Mouse (Mus musculus): ENCODE data around the gene Fam192a.

The Fam192a gene

DNA sequence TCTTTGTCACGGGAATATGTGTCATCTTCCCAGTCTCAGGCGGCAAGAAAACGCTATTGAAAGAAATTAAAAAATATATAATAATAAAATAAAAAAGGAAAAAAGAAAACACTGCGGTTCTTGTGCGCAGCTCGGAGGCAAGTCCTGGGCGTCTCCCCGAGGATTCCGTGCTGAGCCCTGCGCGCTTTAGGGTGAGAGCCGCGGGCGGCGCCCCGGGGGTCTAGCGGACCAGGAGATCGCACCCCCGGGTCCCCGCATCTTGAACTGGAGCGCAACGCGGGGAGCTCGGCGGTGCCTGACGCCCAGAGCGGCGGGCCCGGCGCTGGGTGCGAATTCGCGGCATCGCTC is 69.3 kb downstream of the Fam192a start:
- DNase-seq (ENCODE audit: low spot score): no peak

DNA sequence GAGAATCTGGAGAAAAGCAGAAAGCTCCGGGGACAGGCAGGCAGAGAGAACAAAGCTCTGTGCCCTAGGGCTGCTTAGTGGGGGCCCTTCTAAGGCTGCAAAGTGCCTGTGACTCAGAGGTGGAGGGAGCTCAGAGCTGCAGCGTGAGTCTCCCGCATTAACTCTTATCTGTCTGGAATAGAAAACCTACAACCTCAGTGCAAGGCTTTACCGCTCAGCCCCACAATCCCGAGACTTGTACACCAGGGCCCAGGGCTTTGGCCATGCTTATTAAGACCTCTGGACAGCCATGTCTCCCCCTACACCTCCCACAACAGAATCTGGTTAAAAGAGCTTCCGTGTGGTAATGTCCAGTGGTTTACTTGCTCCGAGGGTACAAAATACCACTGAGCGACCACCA is 69.8 kb downstream of the Fam192a start:
- peak; percentile 35 for DNase-seq (ENCODE audit: low spot score)

DNA sequence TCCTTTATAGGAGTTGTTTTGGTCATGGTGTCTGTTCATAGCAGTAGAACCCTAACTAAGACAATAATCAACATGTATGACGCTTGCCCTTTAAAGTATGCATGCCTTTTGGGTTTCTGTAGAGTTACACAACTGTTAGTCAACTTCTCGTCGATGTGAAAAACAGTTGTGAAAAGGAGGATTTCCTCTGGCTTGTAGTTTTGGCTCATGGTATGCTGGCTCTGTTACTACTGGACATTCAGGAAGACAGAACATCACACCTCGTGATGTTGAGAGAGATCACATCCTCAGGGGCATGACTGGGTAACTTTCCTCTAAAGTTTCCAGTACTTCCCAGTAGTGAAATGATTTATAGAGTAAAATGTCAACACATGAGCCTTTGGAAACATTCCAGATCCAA is 71.2 kb downstream of the Fam192a start:
- no peak for DNase-seq (ENCODE audit: low spot score)

DNA sequence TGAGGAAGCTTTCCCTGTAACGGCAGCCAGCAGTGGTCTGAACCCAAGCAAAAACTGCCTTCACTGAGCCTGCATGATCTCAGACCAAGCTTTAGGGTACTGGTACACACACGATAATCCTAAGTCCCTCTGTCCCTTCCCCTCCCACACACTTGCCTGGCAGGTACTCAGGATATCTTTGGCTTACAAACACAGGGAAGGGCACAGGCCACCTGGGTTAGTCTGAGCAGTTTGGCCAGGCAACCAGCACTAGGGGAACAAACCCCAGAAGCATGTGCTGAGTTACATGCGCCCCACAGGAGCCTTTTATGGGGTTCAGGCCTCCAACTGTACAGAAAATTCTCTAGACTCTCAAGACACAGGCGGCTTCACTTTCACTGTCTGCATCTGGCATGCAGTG is 71.9 kb downstream of the Fam192a start:
- DNase-seq (ENCODE audit: low spot score): no peak

DNA sequence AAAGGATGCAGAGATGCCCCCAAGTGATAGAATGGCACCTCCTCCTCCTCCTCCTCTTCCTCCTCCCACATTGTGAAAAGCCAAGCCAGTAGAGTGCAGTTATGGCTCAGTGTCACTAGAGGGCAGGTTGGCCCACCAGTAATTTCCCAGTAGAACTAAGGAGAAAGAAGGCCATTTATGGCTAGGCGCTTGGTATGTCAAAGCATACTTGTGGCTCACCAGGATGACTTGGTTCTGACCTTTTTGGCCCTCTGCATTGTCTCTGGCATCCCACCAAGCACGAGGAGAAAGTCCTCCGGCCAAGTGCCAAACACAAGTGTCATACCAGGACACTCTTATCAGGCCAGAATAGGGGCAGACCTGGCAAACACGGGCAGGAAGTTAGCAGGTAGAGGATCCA is 73.6 kb downstream of the Fam192a start:
- peak; percentile 81 for DNase-seq (ENCODE audit: low spot score)

DNA sequence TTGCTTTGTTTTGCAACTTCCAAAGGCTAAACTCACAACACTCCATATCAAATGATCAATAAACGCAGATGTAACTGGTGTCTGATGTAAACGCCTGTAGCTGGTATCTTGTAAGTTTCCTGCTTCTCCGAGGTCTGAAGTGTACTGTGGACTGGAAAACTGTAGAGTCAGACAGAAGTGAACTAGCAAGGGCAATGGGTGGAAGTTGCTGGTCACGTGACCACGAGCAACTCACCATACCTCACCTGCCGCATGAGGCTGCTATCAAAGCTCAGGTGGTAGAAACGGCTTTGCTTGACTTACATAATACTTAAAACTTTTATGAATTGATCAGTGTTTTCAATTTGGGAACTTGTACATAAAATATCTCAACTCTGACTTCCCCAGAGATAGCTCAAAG is 74.6 kb downstream of the Fam192a start:
- no peak for DNase-seq (ENCODE audit: low spot score)

DNA sequence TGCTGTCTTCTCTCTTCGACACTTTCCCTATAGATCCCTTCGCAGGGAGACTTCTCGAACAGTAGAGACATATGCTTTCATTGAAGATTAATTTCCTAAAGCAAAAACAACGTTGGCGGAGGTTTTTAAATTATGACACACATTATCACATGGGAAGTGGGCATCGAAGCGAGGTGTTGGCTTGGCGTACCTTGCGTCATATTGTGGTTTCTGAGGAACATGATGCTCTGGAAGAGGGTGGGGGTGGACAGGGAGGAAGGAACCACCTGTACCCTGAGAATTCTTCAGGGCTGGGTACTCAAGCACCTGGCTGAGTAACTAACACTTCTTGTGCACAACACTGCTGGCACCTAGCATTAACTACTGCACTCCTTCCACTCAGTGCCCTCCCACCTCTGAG is 77.2 kb downstream of the Fam192a start:
- DNase-seq (ENCODE audit: low spot score): no peak

Data from embryo, embryonic 10 days (tissue).